Mouse (Mus musculus) layer of hippocampus, adult 18-20 months (tissue): Measurements from ENCODE around the gene Ralgps2. TPM values are rescaled to one million over a fixed set of nuclear protein-coding genes. Genes with fewer than 3 reads are reported as not detected.

Experiments used
- DNase-seq, 2 experiments: peaks; one replicate each; pipeline ENCODE4 v3.0.0; 2022; ENCODE audit warnings: low spot score in 2 of 2
- long read RNA-seq: library from polyadenylated mRNA; stranded (forward); transcript quantifications from one replicate; pipeline ENCODE4 v2.0.0, GENCODE M21; 2021
- total RNA-seq, 2 experiments: library from RNA; stranded (reverse); gene quantifications; 2 replicates each; pipeline ENCODE4 v1.2.3; 2021

The Ralgps2 gene
- 10 to 100 TPM; 64.3 to 72.6 TPM for total RNA-seq
- long read RNA-seq, full-length matches to known transcripts, result 25 of 35 reads
- long read RNA-seq, partial matches to known transcripts, result 2 of 35 reads
- long read RNA-seq, other reads (novel, unspliced or antisense), result 8 of 35 reads

DNA sequence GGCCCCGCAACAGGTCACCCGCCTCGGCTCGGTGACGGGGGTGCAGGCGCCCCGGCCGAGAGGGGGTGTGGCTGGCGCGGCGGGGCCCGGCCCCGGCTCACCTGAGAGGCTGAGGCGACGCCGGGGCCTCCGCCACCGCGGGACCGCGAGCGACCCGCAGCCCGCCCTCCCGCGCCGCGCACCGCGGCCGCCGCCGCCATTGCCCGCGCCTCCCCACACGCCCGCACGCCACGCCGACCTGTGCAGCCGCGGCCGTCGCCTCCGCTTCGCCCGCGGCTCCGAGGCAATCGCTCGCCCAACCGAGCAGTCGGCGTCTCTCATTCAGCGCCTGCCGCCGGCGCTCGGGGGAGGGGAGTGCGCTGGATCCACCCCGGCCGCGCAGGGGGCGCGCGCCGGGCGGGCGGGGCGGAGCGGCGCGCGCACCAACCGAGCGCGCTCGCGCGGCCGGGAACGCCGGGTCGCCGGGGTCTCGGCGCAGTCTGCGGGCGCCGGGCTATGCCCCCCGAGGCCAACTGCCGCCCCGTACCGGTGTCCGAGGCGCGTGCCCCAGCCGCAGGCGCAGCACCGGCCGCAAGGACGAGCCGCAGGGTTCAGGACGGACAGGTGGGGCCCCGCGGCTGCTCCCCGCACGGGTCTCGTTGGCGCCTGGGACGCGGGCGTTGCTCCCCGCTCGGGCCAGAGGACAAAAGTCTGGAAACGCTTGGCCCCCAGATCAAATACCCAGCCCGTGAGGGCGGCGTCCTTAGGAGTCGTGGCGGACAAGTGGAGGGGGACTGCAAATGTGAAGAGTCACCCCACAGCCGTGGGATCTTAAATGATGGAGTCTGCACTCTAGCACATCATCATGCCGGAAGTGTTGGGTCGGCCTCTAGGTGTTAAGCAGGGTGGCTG, at the start of gene Ralgps2:
Ralgps2 (minus strand) TSS at position 376 of the 891 bp plus-strand sequence.
- DNase-seq, result peak; percentile 50 to 69

- no peak for DNase-seq
These were observed 48.1 kb upstream of the Ralgps2 start for GRCm38 (mm10) chr1:156987576-156987975.

DNA sequence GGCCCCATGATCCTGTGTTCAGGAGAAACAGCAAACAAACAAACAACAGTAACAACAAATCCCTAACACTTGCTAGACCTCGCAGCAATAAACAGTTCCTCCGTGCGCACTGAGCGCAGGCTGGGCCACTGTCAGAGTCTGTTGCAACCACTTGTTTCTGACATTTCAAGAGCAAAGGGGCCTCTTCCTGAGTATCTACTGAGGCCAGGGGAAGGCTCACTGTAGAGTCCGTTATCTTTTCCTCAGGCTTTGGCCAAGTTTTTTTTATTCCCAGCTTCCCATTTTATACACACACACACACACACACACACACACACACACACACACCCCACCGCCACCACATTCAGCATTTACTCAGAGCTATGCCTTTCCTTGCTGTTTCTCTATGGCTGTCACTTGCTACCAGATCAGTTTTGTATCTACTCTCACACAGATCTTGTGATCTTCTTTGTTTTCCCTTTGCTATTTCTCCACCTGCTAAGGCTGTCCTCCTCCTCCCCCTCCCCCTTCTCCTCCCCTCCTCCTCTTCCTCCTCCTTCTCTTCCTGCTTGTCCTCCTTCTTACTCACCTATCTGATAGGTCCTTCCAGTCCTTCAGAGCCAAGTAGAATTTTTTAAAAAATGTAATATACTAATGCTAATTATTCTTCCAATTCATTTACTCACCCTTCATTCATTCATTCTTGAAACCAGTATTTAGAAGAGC, 47.4 kb upstream of the Ralgps2 start:
- DNase-seq, result no peak

- no peak for DNase-seq
These were observed 46.5 kb upstream of the Ralgps2 start for GRCm38 (mm10) chr1:156985657-156986640.

GRCm38 (mm10) chr1:156983009-156983870, 43.8 kb upstream of the Ralgps2 start:
- no peak for DNase-seq

- DNase-seq, result no peak
These were observed 42.5 kb upstream of the Ralgps2 start for GRCm38 (mm10) chr1:156981975-156982374.

DNA sequence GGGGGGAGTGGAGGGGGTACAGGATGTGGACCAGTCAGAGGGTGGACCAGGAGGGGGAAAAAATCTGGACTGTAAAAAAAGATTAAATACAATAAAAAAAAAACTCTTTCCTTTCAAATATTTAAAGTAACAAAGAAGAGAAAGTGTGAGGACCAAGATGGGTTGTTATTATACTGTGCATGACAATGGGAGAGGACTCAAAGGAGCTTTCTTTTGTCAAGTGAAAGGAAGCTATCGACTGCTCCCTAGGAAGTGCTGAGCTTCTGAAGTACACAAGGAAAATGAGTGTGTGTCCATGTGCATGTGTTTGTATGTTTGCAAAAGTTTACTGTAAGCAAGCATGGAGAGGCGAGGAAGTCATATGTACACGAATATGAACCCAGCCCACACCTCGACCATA, 40.3 kb upstream of the Ralgps2 start:
- DNase-seq, result no peak

DNA sequence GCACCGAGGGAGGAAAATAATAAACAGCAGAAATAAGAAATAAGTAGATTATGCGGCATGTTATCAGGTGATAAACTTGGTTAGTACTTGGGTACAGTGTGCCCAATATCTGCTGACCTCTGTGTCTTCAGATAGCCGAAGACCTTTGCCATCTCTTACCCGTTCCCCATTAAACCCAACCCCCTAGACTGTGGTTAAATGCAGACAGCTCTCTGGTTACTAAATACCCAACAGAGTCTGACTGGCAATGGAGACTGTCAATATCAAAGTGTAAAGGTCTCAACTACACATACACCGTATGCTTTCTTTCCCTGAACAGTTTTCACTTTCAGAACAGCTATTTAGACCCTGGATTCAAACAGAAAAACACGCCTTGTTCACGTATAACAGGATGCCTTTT, 39.2 kb upstream of the Ralgps2 start:
- no peak for DNase-seq

DNA sequence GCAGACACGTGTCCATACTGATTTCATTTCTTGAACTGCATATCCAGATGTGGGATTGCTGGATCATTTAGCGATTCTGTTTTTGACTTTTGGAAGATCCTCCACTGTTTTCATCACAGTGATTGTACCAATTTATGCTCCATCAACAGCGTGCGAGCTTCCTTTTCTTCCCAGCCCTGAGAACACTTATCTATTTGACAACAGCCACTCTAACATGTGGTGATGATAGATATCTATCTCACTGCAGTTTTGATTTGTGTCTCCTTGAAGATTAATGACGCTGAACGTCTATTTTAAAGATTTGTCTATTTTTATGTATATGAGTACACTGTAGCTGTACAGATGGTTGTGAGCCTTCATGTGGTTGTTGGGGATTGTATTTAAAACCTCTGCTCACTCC, 34.4 kb upstream of the Ralgps2 start:
- DNase-seq, result no peak

DNA sequence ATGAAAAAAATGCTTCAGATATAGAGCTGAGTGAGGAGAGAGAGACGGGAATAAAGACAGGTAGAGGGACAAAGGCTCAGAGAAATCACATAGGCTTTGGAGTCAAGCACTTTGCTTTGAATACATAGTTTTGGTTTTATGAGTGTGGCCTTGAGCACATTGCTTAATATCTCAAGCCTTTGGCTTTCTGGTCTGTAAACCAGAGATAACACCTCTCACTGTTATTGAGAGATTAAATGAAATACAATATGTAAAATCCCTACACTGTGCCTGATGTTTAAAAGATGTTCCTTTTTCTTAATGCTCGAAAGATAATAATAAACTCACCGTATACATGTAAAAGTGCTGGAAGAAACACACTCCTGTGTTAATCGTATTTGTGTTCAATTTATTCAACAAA, 33.0 kb upstream of the Ralgps2 start:
- DNase-seq, result no peak

DNA sequence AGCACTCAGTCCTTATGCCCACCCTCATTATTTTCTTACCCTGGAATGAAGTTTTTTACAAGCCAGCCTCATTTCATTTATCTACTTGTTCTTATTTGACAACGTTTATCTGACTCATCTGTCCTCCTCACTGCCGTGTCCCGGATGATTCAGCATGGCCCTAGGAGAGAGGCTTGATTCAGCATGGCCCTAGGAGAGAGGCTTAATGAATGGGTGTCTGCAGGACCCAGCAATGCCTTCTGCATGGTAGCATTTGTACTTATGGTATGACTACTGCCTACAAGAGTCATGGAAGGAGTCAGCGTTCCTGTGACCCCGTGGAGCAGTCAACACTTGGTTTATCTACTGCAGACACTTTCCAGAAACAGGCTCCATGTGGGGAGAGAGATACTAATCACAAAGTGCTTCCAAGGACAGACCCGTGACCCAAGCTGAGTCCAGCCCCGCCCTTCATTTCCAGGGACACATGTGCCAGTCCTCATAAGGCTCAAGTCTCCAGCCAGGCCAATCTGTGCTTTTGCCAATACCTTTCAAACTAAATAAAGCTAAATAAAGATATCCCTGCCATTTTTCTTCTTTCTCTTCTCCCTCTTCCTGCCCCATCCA, 31.9 kb upstream of the Ralgps2 start:
- no peak for DNase-seq

DNA sequence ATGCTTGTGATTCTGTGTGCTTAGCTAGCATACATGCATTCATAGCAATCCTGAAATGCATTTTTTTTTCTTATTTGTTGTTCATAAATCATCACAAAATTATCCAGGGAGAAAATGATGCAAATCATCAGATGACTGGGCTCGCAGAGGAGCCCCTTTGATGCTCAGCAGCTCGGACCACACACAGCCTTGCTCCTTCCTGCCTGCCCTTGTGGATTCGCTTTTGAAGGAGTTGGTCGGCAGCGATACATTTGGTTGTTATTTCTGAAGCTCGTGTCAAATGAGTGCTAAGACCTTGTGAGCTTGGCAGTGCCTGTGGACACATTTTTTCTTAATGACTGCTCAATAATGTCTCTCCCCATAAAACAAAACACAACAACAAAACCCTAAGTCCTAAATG, 31.2 kb upstream of the Ralgps2 start:
- no peak for DNase-seq

- DNase-seq, result no peak
These were observed 28.7 kb upstream of the Ralgps2 start for GRCm38 (mm10) chr1:156968107-156968506.

DNA sequence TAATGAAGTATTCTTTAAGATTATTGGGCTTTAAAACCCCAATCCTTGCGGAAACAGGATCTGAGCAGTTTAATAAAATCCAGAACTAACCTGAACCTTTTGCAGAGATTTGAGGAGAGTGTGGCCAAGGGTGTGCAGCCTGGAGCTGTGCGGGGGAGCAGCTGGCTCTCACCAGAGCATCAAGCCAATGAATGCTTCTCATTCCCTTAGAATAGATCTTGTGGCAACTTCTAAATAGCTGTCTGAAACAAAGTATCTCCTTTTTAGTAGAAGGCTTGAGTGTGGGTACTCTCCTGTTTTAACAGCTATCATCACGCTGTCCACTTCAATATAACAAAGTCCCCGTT, 25.1 kb upstream of the Ralgps2 start:
- no peak for DNase-seq

DNA sequence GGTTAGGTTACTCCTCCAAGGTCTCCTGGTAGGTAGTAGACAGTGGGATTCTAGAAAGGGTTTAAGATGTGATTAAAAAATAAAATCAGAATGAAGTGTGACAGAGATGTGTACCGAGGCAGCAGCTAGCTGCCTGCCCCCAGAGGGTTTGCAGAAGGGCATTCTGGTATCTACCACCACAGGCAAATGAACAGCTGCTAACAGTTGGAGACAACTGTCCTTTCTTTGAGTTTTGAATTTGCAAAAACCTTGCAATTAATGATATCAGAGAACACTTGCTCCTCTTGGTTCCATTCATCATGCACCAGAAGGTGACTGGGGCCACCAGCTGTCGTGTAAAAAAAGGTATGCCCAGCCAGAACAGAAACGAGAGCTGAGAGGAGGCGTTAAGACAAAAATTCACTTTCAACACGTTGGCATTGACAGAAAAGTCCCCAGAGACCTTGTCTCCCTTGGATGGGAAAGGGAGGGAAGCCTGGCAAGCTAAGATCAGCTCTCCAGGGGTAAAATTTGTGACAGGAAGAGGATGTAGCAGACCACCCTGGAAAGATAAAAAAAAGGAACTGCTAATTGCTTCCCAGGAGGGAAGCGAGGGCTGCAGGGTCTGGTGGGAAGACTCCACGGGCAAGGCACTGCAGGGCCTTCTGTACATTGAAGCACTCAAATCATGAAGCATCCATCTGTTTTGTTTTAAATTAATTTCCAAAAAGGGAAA, 24.6 kb upstream of the Ralgps2 start:
- DNase-seq, result peak in 1 of 2 experiments; percentile 23

- DNase-seq, result no peak
These were observed 22.2 kb upstream of the Ralgps2 start for GRCm38 (mm10) chr1:156961481-156962265.

- no peak for DNase-seq
These were observed 19.6 kb upstream of the Ralgps2 start for GRCm38 (mm10) chr1:156959004-156959403.

DNA sequence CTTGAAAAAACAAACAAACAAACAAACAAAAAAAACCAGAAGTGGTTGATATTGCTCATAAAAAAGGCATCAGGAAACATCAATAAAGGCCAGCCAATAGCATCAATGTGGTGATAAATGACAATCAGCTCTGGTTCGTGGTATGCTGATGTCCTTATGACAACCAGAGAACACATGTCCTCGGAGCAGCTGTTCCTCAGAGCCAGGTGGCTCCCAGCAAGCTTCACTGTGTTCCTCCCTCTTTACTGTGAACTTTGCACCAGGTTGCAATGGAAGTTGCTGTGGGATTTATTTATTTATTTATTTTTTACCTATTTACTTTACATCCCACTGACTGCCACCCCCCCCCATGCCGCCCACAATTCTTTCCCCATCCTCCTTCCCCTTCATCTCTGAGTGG, 17.9 kb upstream of the Ralgps2 start:
- DNase-seq, result no peak
